Mouse (Mus musculus): Measurements from ENCODE around the gene Pmel.
A peak's percentile ranks its signal among the peaks of the same experiment; 100 is the strongest.

The Pmel gene

DNA sequence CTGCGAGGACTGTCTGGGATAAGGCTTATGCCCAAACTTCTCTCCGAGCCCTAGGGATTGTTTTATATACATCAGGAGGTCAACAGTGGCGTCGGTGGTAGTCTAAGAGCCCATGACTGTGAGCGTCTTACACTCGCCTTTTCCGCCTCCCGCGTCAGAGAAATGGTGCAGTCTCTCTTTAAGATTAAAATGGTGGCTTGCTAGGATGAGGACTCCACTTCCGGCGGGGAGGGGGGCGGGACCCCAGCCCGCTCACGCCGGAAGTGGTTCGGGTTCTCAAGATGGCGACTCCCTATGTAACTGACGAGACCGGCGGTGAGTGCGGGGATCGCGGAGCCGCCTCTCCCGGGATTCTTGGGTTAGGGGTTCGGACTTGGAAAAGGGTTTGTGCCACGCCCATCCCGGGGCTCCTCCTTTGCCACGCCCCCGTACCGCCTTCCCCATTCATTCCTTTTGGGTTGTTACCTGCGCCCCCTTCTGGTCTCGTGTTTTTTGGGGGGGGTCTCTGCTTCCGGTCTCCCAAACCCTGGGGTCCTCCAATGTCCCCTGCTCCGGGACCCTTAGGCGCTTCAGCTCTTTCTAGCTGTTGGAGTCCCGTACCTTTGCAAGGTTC, 44.4 kb downstream of the Pmel start:
- peak; percentile 75 for DNase-seq (ENCODE audit: low read depth)

All from fibroblast of lung, adult 2 months (primary cell).